Mouse (Mus musculus): Measurements from ENCODE around the gene Miga1.

DNA sequence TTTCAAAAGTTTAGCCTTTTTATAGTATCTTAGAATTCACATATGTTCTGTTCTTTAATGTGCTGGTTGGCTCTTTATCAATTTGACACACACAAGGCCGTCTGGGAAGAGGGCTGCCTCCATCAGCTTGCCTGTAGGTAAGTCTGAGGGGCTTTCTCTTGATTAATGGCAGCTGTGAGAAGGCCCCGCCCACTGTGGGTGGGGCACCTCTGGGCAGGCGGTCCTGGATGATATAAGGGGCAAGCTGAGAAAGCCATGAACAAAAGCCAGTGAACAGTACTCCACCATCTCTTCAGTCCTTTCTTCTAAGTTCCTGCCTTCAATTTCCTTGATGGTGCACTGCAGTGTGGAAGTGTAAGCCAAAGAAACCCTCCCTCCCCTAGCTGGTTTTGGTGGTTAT lies 58.1 kb downstream of the Miga1 start:
- no peak for TF ChIP-seq TAL1 (conservative IDR thresholded peaks at IDR 0.05; ENCODE audit: low read depth, low read length)
- no peak for TF ChIP-seq GATA1 (IDR thresholded peaks at IDR 0.05; ENCODE audit: borderline replicate concordance, low read length)
- no peak for TF ChIP-seq CTCF (IDR thresholded peaks at IDR 0.05; ENCODE audit: low read depth, low read length)

All from G1E (cell line).